Mouse (Mus musculus) liver, embryonic 14.5 days (tissue): ENCODE results near the gene Zc3h4.

Source experiments
- CTCF ChIP-seq: IDR thresholded peaks from 2 replicates; pipeline ENCODE4 v1.5.1; 2016; ENCODE audit warnings: antibody characterized with exemption, low read depth, control low read depth
- EP300 ChIP-seq: IDR thresholded peaks from 2 replicates; pipeline ENCODE4 v1.6.1; 2016; ENCODE audit warnings: antibody characterized with exemption, low read depth

DNA sequence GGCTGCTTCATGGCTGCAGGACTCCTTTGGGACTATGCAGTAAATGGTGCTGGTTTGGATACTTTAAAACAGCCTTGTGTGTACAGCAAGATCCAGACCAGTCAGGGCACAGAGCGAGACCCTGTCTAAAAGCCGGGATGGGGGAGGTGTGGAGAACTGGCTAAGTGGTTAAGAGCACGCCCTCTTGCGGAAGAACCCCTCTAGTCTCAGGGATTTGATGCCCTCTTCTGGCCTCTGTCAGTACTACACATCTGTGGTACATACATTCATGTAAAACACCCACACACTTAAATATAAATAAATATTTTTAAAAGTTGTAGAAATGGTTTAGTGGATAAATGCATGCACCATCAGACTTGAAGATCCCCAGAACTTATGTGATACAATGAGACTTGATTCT is 65.9 kb downstream of the Zc3h4 start:
- TF ChIP-seq EP300 (no peak), CTCF (peak; percentile 82)
